Comparison of ENCODE assay signal across 8 mouse cellular contexts in genomic region chr10:79873715-79874289, GRCm38 (mm10). TPM values are rescaled to one million over a fixed set of nuclear protein-coding genes. Genes with fewer than 3 reads are reported as not detected.
A peak's percentile ranks its signal among the peaks of the same experiment; 100 is the strongest.
DNase-seq lines count a peak whose midpoint lies in the region; ATAC-seq and TF ChIP-seq lines count a peak whose summit lies in the region.

No protein-coding gene starts in this region.

- peak overlapping the region; percentile 58 for H3K9ac ChIP-seq in intestine, postnatal 0 days (ENCODE audit: low read depth, low read length)

- TF ChIP-seq CTCF in intestine, postnatal 0 days (IDR thresholded peaks at IDR 0.05; ENCODE audit: low read depth) = no peak
- no peak for TF ChIP-seq CTCF in small intestine, adult 2 months (IDR thresholded peaks at IDR 0.05; ENCODE audit: extremely low read depth, insufficient read length, insufficient replicate concordance, low read depth, low read length)

- H3K4me2 ChIP-seq in intestine, postnatal 0 days (replicated peaks; ENCODE audit: low read depth) = peak overlapping the region; percentile 94

- H3K4me1 ChIP-seq in megakaryocyte, embryonic 14.5 days = peaks cover 56% of the 10 kb centered on the region
- H3K4me1 ChIP-seq in intestine, postnatal 0 days (replicated peaks; ENCODE audit: control insufficient read depth, insufficient read depth, low read length) = no peaks in the 10 kb centered on the region
- H3K4me1 ChIP-seq in small intestine, adult 2 months (ENCODE audit: control insufficient read depth, insufficient read depth, insufficient read length, low read length) = peaks cover 11% of the 10 kb centered on the region

- no peak for ATAC-seq in megakaryocyte, adult 5-6 weeks (ENCODE audit: poor library complexity, severe bottlenecking)
- ATAC-seq in intestine, postnatal 0 days = no peak

- no peak overlapping the region for H3K27ac ChIP-seq in intestine, postnatal 0 days (ENCODE audit: low read depth, low read length)
- H3K27ac ChIP-seq in small intestine, adult 2 months (ENCODE audit: insufficient read depth, low read depth, low read length) = no peak overlapping the region

- H3K9me3 ChIP-seq in megakaryocyte, embryonic 14.5 days = 0 out of 2 replicates have a peak, but pooled peaks cover 3% of the 10 kb centered on the region
- no peaks in the 10 kb centered on the region for H3K9me3 ChIP-seq in intestine, postnatal 0 days (ENCODE audit: control insufficient read depth)

- no peaks in the 10 kb centered on the region for H3K36me3 ChIP-seq in megakaryocyte, embryonic 14.5 days (replicated peaks; ENCODE audit: low read length)
- H3K36me3 ChIP-seq in intestine, postnatal 0 days (ENCODE audit: control insufficient read depth, insufficient read depth) = no peaks in the 10 kb centered on the region
- no peaks in the 10 kb centered on the region for H3K36me3 ChIP-seq in small intestine, adult 2 months (ENCODE audit: control insufficient read depth, insufficient read depth, low read length)

- peaks cover 33% of the 10 kb centered on the region for H3K27me3 ChIP-seq in megakaryocyte, embryonic 14.5 days (replicated peaks)
- H3K27me3 ChIP-seq in intestine, postnatal 0 days (replicated peaks; ENCODE audit: control insufficient read depth, insufficient read depth, low read length) = 0 out of 2 replicates have a peak, but pooled peaks cover 5% of the 10 kb centered on the region
- H3K27me3 ChIP-seq in small intestine, adult 2 months (ENCODE audit: control insufficient read depth, insufficient read depth, low read length) = peaks cover 13% of the 10 kb centered on the region; the same call in 1 of the 2 replicates

- DNase-seq in cerebellum, adult 11-12 months = peak; percentile 39
- no peak for DNase-seq in cerebellum, adult 8-10 months
- no peak for DNase-seq in left cerebral cortex, adult 8-10 months (ENCODE audit: low spot score in 2 of 2)
- no peak for DNase-seq in gastrocnemius, postnatal 10 days

- H3K4me3 ChIP-seq in megakaryocyte, embryonic 14.5 days (replicated peaks) = peak overlapping the region; percentile 93
- peak overlapping the region; percentile 59 for H3K4me3 ChIP-seq in intestine, postnatal 0 days (ENCODE audit: low read depth, low read length)
- peak overlapping the region; percentile 63 for H3K4me3 ChIP-seq in small intestine, adult 2 months (ENCODE audit: low read depth, low read length)

- no peak for TF ChIP-seq POLR2A in small intestine, adult 2 months (IDR thresholded peaks at IDR 0.05; ENCODE audit: low read depth, low read length)

- 2% methylated on average over 26 of the region's 26 CpGs for WGBS in intestine, postnatal 0 days
- 4% methylated on average over 26 of the region's 26 CpGs for WGBS in small intestine, adult 2 months

RNA-seq across cellular contexts. Expression of gene Prtn3, which starts 0.5 kb away (rescaled TPM):
- polyA plus RNA-seq in megakaryocyte, embryonic 14.5 days (2012; ENCODE audit: insufficient read depth, low replicate concordance) = 96.7 and 434 TPM in 2 replicates
- total RNA-seq in megakaryocyte, adult 5-6 weeks (2015) = 322 and 372 TPM in 2 replicates
- 92.6 and 97.3 TPM in 2 replicates for total RNA-seq in megakaryocyte, adult 5-6 weeks (2017)
- 1.1 TPM in 2 replicates for polyA plus RNA-seq in intestine, postnatal 0 days (2015; fragmentation: Nextera tagmentation; extraction: Ambion mirVana)
- 1.6 and 2.1 TPM in 2 replicates for polyA plus RNA-seq in small intestine, adult 2 months (2012; rRNA removed)
- 1 to 10 TPM; 2.4 to 3.2 (median 2.7) TPM for total RNA-seq in left cerebral cortex, adult 8-10 months (2022)
- 1 to 10 TPM in 1 of 2 experiments, not detected in 1; 2.1 TPM for total RNA-seq in gastrocnemius, postnatal 10 days (2021)

RNA-seq across cellular contexts. Expression of gene Plppr3, which starts 0.6 kb away (rescaled TPM):
- 0.80 and 16.9 TPM in 2 replicates for polyA plus RNA-seq in megakaryocyte, embryonic 14.5 days (2012; ENCODE audit: insufficient read depth, low replicate concordance)
- 6.2 and 10.6 TPM in 2 replicates for total RNA-seq in megakaryocyte, adult 5-6 weeks (2015)
- 13.2 and 17.6 TPM in 2 replicates for total RNA-seq in megakaryocyte, adult 5-6 weeks (2017)
- polyA plus RNA-seq in intestine, postnatal 0 days (2015; fragmentation: Nextera tagmentation; extraction: Ambion mirVana) = 6.2 and 7.2 TPM in 2 replicates
- polyA plus RNA-seq in small intestine, adult 2 months (2012; rRNA removed) = 2.8 and 5.3 TPM in 2 replicates
- total RNA-seq in left cerebral cortex, adult 8-10 months (2022) = 10 to 100 TPM; 49.7 to 56.0 (median 52.7) TPM
- 1 to 10 TPM in 1 of 2 experiments, under 1 TPM in 1; 0.49 to 1.6 TPM for total RNA-seq in gastrocnemius, postnatal 10 days (2021)

RNA-seq across cellular contexts. Expression of gene Elane, which starts 12.2 kb away (rescaled TPM):
- polyA plus RNA-seq in megakaryocyte, embryonic 14.5 days (2012; ENCODE audit: insufficient read depth, low replicate concordance) = 5.6 and 23.2 TPM in 2 replicates
- 348 and 366 TPM in 2 replicates for total RNA-seq in megakaryocyte, adult 5-6 weeks (2015)
- 161 and 164 TPM in 2 replicates for total RNA-seq in megakaryocyte, adult 5-6 weeks (2017)
- polyA plus RNA-seq in intestine, postnatal 0 days (2015; fragmentation: Nextera tagmentation; extraction: Ambion mirVana) = not detected in 2 replicates
- 0.72 TPM in 1 of 2 replicates, not detected in the other for polyA plus RNA-seq in small intestine, adult 2 months (2012; rRNA removed)
- total RNA-seq in left cerebral cortex, adult 8-10 months (2022) = not detected
- total RNA-seq in gastrocnemius, postnatal 10 days (2021) = 1 to 10 TPM in 1 of 2 experiments, not detected in 1; 1.9 TPM

RNA-seq across cellular contexts. Expression of gene Cfd, which starts 16.9 kb away (rescaled TPM):
- polyA plus RNA-seq in megakaryocyte, embryonic 14.5 days (2012; ENCODE audit: insufficient read depth, low replicate concordance) = not detected in 2 replicates
- not detected in 2 replicates for total RNA-seq in megakaryocyte, adult 5-6 weeks (2015)
- total RNA-seq in megakaryocyte, adult 5-6 weeks (2017) = not detected in 2 replicates
- polyA plus RNA-seq in intestine, postnatal 0 days (2015; fragmentation: Nextera tagmentation; extraction: Ambion mirVana) = not detected in 2 replicates
- 48.6 and 122 TPM in 2 replicates for polyA plus RNA-seq in small intestine, adult 2 months (2012; rRNA removed)
- total RNA-seq in left cerebral cortex, adult 8-10 months (2022) = not detected
- 10 to 100 TPM; 21.5 to 22.8 TPM for total RNA-seq in gastrocnemius, postnatal 10 days (2021)

RNA-seq across cellular contexts. Expression of gene Ptbp1, which starts 19.6 kb away (rescaled TPM):
- polyA plus RNA-seq in megakaryocyte, embryonic 14.5 days (2012; ENCODE audit: insufficient read depth, low replicate concordance) = 849 and 1,831 TPM in 2 replicates
- 138 and 144 TPM in 2 replicates for total RNA-seq in megakaryocyte, adult 5-6 weeks (2015)
- 97.9 and 133 TPM in 2 replicates for total RNA-seq in megakaryocyte, adult 5-6 weeks (2017)
- polyA plus RNA-seq in intestine, postnatal 0 days (2015; fragmentation: Nextera tagmentation; extraction: Ambion mirVana) = 86.9 and 92.2 TPM in 2 replicates
- polyA plus RNA-seq in small intestine, adult 2 months (2012; rRNA removed) = 150 and 285 TPM in 2 replicates
- 10 to 100 TPM; 59.3 to 67.3 (median 63.6) TPM for total RNA-seq in left cerebral cortex, adult 8-10 months (2022)
- total RNA-seq in gastrocnemius, postnatal 10 days (2021) = 100 to 1,000 TPM in 1 of 2 experiments, 10 to 100 TPM in 1; 75.2 to 110 TPM

Comparison
In these comparisons a context has a peak if more than half of its experiments do, and no peak if none do; other contexts are left out.
1. RNA of gene Prtn3, which starts 0.5 kb away (total RNA-seq): 92.6 to 372 TPM in megakaryocyte, adult 5-6 weeks; 2.4 to 3.2 TPM in left cerebral cortex, adult 8-10 months and 2.1 TPM in gastrocnemius, postnatal 10 days; every median in the first group is over 10 times any median in the second.
2. RNA of gene Elane, which starts 12.2 kb away (total RNA-seq): 161 to 366 TPM in megakaryocyte, adult 5-6 weeks; 1.9 TPM in gastrocnemius, postnatal 10 days and not detected in left cerebral cortex, adult 8-10 months; every median in the first group is over 10 times any median in the second.
3. Peak in every context shown above with its lines, with median percentiles within 50 percentile points of each other: H3K4me3 ChIP-seq.